Comparison of ENCODE assay signal across 17 mouse cellular contexts in the genomic region with DNA sequence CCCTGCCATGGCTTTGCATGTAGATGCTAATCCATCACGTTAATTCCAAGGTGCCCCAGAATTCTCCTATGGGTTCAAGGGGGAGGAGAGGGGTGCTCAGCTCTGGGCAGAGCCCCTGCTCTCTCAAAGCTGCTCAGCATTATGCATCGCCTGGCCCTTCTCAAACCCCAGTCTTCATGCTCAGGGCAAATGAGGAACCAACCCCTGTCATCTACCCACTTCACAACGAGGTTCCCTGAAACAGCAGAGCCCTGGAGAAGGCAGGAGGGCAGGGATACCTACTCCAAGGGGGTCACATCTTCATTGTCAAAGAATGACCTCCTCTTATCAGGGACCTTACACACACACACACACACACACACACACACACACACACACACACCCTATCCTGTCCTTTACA. TPM values are rescaled to one million over a fixed set of nuclear protein-coding genes. Genes with fewer than 3 reads are reported as not detected.
"Had no signal": no experiment of that assay in that cellular context is flagged by ENCODE, and none has a peak within 500 bp of the region (broad histone marks: within the 10 kb centered on the region; RNA-seq: fewer than 3 reads in every experiment).

No protein-coding gene starts in this region.

- H3K4me2 ChIP-seq: liver, embryonic 12.5 days; lung, embryonic 15.5 days; midbrain, embryonic 15.5 days; stomach, embryonic 15.5 days had no signal

- DNase-seq: kidney, adult 18-20 months; kidney, postnatal 25 days; liver, postnatal 0 days; right cerebral cortex, postnatal 4 days; spleen, adult 18-20 months; thymus, postnatal 4 days had no signal

- H3K4me1 ChIP-seq: midbrain, embryonic 15.5 days; stomach, embryonic 15.5 days had no signal

- H3K9ac ChIP-seq: liver, embryonic 12.5 days; liver, postnatal 0 days; lung, embryonic 15.5 days; midbrain, embryonic 15.5 days; stomach, embryonic 15.5 days had no signal

- H3K36me3 ChIP-seq: midbrain, embryonic 15.5 days; stomach, embryonic 15.5 days had no signal

- H3K27ac ChIP-seq: left cerebral cortex, adult 2 months; limb, embryonic 10.5 days; liver, embryonic 12.5 days; lung, embryonic 15.5 days; midbrain, embryonic 10.5 days; midbrain, embryonic 15.5 days had no signal

- H3K27me3 ChIP-seq: liver, embryonic 12.5 days; lung, embryonic 15.5 days; midbrain, embryonic 15.5 days; stomach, embryonic 15.5 days had no signal

- H3K9me3 ChIP-seq: limb, embryonic 10.5 days; liver, embryonic 12.5 days; lung, embryonic 15.5 days; midbrain, embryonic 10.5 days; midbrain, embryonic 15.5 days; stomach, embryonic 15.5 days had no signal

- H3K4me3 ChIP-seq: left cerebral cortex, adult 2 months; limb, embryonic 10.5 days; liver, embryonic 12.5 days; lung, embryonic 15.5 days; midbrain, embryonic 10.5 days; midbrain, embryonic 15.5 days; stomach, embryonic 15.5 days had no signal

- ATAC-seq: inflammation-experienced regulatory T-cells, adult 6 months; liver, embryonic 12.5 days; midbrain, embryonic 15.5 days had no signal

RNA-seq across cellular contexts. Expression of a gene that starts 0.5 kb away (rescaled TPM):
- total RNA-seq: layer of hippocampus, postnatal 25 days; left cerebral cortex, adult 2 months; left cerebral cortex, postnatal 14 days had no signal
- polyA plus RNA-seq: kidney, embryonic 14.5 days; limb, embryonic 10.5 days; liver, embryonic 12.5 days; liver, postnatal 0 days; lung, embryonic 15.5 days; midbrain, embryonic 10.5 days; midbrain, embryonic 15.5 days; stomach, embryonic 15.5 days had no signal
